Mouse (Mus musculus) adrenal gland, postnatal 25 days (tissue): ENCODE measurements around the gene Cck. TPM values are rescaled to one million over a fixed set of nuclear protein-coding genes. Genes with fewer than 3 reads are reported as not detected.

Source experiments
- DNase-seq: peaks from one replicate; pipeline ENCODE4 v3.0.0; 2021; ENCODE audit warnings: mixed read lengths
- long read RNA-seq: library from polyadenylated mRNA; stranded (forward); transcript quantifications from one replicate; pipeline ENCODE4 v2.0.0, GENCODE M21; 2021
- total RNA-seq: library from RNA; stranded (reverse); gene quantifications from 2 replicates; pipeline ENCODE4 v1.2.3, GENCODE M21; 2021

Gene Cck
- not detected in 2 replicates for total RNA-seq
- long read RNA-seq, partial matches to known transcripts, result 0 of 1 reads
- long read RNA-seq, other reads (novel, unspliced or antisense), result 1 of 1 reads

DNA sequence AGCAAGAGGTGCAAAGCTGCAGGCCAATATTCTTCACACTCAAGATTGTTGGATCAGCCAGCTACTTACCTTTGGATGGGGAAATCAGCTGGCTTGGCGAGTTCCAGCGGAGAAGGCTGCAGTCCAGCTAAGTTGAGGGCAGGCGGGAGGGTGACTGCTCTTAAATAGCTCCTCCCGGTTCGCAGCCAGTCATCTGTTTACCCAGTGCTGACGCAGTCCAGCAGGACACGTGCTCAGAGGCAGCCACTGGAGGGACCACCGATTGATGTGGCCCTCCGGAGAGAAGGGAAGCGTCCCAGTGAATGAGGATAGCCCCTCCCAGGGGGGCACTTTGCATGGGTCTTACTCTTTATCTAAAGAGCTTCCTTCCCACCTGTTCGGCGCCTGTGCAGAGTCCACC, at the start of gene Cck:
TSS of gene Cck (minus strand) at position 166 of the 400 bp plus-strand sequence.
- DNase-seq, result peak; percentile 12

DNA sequence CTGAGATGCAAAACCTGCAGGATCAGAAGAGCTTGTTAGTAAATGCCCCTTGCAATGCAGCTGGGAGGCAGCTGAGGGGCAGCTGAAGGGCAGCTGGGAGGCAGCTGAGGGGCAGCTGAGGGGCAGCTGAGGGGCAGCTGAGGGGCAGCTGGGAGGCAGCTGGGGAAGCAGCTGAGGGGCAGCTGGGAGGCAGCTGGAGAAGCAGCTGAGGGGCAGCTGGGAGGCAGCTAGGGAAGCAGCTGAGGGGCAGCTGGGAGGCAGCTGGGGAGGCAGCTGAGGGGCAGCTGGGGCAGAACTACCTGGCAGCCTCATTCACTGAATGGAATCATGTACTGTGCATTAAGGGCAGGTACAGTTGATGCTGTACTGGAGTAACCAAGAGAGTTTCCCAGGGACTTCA, 46.0 kb upstream of the Cck start:
- DNase-seq, result no peak

DNA sequence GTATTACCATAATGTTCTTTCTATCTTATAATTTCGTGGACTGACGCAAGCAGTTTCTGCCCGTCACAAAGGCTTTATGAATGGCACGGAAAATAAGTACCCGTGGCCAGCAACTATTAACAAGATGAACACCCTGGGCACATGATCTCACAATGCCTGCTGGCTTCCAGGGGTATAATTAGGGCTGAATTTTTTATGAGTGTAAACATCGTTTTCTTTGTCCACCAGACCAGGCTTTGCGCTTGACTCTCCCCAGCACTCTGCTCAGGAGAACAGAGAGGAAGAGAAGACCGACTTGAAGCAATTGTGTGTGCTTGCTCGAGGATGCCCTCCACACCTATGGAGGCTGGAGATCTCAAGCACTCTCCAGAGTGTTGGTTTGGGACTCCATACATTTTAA, 37.1 kb upstream of the Cck start:
- DNase-seq, result no peak

DNA sequence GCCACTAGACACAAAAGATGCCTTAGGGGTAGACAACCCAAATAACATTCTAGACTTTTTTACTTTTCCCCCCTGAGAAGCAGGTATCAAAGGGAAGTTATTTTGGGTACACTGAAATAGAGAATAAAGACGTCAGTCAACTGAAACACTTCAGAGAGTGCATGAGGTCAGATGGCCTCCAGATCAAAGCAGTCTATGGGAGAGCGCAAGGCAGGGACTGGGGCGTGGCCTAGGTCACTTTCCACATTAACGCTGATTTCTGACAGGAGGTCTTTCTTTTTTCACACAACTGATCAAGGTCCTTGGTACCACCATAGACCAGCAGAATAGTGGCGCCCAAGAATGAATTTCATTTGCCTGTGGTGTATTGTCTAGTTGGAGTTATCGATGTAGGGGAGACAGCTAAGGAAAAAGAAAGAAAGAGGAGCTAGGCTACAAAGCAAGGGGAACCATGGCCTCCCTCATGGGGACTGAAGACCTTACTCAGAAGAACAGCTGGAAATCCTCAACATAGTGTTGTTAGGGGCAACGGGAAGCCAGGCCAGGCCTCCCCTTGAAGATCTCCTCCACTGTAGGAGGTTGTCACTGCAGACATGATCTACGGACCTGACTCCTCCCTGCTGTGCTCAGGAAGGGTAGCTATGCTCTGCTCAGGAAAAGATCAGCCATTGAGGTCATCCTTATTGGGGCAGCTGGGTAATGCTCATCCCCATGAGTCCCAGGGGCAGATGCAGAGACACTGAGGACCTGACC, 33.3 kb upstream of the Cck start:
- no peak for DNase-seq

DNA sequence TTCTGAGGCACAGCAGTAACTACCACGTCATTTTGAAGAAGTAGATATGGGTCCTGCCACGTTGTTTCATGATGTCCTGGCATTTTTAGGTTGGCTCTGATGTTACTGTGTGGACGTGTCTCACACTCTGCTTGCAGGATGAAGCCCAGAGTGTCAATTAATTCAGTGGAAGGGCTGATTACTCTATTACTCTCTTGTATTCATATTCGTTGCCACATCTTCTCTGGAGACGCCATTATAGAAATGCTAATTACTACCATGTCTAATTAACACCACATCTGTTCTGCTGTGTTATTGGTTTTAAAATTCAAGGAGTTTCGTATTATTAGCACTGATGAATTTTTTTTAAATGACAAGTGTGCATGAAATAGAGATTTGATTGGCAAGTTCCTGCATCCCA, 30.7 kb upstream of the Cck start:
- no peak for DNase-seq

DNA sequence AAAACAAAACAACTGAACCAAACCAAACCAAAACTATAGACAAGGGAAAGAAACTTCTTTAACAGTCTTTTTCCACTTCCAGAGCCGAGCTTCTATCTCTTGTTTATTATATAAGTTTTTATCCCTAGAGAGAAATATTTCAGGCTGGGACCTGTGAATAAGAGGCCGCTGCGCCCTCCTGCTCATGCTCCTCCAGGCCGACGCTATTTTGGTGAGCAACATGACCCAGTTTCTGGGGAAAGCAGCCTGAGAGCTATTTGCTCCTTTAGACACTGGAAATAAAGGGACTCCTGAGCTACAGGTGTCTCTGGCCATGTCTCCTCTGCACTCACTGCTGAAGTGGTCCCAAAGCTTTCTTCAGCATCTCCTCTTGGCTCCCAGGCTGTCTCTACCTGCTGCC, 24.6 kb upstream of the Cck start:
- DNase-seq, result no peak

DNA sequence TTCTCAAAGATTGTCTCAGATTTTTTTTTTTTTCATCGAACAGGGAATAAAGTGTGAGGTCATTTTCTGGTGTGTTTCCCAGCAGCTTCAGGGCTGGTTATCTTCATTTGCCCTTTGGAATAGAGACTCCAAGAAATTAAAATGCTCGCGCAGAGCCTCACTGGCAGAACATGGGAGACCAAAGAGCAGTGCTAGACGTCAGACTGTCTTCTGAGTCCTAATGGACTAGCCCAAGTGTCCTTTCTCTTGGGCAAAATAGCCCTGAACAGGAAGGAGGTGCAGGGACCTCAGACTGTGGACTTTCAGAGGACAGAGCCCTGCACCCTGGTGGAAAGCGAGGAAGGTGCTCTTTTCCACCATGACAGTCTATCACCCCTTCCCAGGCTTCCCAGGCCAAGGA, 19.0 kb upstream of the Cck start:
- DNase-seq, result no peak

DNA sequence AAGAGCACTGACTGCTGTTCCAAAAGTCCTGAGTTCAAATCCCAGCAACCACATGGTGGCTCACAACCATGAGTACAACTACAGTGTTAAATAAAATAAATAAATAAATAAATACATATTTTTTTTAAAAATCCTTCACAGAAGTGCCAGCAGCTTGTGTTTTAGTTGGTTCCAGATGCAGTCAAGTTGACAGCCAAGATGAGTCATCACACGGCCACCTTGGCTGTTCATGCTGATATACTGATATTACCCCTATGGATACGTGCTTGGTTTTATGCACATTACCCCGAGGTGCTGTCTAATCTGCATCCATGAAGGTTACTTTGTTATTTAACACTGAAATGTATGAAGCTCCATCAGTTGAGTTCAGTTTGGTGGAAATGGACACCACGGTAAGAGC, 16.4 kb upstream of the Cck start:
- DNase-seq, result no peak

DNA sequence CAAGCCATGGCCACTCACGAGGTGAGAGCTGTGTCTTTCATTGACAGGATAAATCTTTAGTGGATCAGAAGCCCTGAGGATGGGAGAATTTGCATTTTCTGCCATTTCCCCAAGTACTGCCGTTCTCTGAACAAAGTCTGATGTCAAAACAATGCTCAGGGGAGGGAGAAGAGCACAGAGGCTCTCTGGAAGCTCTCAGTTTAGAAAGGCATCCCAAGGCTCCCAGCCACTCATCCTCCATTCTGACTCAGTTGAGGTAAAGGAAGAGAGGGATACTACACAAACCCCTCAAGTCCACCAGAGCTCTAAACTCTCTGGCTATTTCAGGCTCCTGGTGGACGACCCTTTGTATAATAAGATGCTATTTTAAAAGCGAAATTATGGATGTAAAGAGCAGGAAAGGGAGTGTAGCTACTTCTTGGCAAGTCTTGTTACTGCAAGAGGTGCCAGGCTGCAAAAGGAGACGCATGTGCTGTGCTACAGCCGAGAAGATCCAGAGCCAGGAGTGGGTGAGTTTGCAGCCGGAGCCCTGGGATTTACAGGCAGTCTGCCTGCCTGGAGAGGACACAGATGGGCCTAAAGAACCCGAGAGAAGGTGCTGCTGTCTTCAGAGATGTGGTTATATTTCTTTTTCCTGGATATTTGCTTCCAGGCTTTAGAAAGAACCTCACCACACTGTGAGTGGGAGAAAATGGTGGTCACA, 11.1 kb upstream of the Cck start:
- DNase-seq, result no peak

DNA sequence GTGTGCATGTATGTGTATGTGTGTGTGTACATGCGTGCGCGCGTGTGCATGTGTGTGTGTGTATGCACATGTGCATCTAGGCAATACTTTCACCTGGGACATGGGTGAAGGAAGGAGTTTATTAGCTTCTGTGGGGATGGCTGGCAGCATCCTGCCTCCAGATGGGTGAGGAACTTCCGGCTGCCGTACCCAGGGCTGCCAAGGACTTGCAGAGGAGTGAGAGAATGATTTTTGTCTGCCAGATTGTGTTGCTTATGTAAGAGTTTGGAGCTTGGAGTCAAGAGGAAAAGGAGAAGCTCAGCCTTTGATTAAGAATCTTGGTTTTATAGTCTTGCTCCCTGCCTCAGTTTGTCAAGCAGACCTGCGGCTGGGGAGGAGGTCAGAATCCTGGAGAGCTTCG, 9.9 kb upstream of the Cck start:
- no peak for DNase-seq

DNA sequence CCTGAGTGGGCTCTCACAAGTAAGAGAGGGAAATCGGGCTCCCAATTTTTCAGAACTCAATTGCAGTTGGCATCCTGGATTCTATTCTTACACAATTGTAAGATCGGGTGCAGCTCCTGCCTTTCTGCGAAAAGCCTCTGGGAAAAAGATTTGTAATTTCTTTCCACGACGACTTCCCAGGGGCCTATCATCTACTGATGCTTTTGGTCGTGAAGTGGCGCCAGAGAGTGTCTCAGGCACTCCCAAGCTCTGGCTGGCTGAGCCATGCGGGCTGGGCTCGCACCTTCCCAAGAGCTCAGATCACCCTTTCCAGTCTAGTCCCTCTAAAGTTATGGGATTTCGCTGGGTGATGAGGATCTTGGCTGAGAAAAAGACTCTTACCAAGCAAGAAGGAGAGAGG, 608 bp upstream of the Cck start:
- no peak for DNase-seq

DNA sequence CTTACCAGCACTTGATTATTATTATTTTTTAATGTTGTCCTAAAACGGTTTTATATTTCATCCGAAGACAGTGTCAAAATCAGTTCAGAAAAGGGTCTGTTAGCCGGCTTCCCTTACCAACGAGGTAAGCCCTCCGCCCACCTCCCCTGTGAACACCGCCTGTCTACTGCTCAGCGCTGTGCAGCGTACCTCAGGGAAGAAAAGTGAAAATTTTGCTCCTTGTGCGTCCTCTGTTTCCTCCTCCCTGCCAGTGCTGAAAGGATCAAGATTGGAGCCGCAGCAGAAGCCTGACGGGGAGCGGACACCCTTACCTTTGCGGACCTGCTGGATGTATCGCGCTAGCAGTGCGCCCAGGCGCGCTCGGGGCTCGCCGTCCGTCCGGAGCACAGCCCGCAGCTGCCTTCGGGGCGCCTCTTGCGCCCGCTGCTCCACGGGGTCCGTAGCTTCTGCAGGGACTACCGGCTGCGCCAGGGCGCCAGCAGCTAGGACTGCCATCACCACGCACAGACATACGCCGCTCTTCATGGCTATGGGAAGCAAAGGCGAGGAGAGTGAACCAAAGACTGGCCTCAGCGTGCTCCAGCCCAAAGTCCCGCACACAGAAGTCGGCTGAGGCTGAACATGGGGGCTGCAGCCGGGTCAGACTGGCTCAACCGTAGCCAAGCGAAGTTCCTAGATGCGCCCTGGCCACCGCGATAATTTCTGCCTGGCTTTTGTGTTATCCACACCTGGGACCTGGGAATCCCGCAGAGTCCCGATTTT, 1.3 kb downstream of the Cck start:
- no peak for DNase-seq

DNA sequence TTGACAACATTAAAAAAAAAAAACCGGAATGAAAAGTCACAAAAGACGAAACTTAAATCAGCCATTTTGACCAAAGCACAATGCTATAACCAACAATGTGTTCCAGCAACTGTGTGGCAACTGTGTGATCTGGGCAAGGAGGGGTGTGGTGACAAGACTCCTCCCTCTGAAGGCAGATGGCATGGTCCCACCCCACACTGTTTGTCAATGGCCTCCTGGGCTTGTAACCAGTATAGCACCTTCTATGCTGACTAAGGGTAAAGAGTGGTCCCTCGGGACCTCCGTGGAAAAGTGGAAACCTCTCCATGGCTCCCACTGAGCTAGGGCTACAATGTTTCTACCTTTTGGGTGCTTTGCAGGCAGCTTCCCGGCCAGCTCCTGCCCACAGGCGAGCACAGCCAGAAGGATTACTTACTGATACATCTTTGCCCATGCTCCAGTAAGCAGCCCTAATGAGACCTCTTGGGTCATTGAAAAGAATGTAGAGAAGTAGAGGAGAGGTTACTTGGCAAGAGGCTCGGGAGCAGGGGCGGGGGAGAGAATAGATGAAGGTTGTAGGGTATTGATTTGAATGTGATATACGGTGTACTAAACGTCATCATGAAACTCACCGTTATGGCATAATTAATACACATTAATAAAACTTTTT, 3.8 kb downstream of the Cck start:
- DNase-seq, result no peak

DNA sequence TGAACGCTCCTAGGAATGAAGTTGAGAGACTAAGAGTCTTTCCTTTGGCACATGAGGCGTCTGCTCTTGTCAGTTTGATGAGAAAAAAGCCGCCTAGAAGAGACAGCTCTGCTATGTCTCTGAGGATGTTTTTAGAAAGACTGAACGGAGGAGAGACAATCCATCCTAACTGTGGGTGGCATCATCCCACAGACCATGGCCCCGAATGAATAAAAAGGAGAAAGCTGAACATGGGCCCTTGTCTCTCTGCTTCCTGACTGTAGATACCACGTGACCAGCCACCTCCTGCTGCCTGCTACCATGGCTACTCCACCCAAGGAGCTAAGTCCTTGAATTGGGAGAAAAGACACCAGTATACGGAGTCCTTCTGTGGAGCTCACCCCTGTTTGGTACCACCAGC, 8.3 kb downstream of the Cck start:
- DNase-seq, result no peak

DNA sequence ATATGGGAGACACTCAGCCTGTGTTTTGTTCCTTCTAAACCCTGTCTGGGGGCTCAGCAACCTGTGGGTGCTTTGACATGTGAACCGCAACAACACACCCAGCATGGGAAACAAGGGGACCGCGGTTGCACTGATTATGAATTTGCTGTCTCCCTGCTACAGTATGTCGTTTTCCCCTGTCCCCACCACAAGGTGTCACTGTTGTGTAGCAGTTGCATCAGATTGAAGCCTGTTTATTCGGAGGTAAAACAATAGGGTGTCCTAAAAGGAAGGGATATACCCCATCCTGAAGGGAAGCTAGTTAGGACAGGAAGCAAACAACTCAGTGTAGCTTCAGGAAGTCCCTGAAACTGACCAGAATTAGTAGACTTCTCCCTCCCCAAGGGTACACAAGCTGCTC, 16.0 kb downstream of the Cck start:
- peak; percentile 50 for DNase-seq

DNA sequence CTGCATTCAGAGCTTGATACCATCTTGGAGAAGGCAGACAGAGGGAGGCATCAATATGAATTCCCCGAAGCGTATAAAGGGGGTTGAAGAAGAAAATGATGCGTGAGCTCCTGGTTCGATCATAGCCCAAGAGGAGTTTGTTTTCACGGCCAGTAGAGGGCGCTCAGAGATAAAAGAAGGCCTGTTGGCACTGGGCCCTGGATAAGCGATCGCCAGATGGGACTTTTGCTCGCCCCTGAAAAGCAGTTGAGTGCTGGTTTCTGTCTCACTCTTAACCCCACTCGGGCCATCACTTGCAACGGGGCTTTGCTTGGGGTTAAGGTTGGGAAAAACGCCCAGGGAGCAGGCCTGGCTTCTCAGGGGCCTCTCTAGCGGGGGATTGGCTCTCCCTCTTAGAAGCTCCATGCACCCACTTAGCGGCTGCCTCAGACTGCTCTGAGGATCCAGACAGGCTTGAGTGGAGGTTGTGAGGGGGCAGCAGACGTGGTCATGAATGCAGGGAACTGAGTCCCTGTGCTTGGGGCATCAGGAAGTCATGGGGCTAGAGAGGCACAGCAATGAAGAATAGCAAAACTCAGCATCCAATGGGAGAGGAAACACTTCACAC, 18.1 kb downstream of the Cck start:
- peak; percentile 60 for DNase-seq

DNA sequence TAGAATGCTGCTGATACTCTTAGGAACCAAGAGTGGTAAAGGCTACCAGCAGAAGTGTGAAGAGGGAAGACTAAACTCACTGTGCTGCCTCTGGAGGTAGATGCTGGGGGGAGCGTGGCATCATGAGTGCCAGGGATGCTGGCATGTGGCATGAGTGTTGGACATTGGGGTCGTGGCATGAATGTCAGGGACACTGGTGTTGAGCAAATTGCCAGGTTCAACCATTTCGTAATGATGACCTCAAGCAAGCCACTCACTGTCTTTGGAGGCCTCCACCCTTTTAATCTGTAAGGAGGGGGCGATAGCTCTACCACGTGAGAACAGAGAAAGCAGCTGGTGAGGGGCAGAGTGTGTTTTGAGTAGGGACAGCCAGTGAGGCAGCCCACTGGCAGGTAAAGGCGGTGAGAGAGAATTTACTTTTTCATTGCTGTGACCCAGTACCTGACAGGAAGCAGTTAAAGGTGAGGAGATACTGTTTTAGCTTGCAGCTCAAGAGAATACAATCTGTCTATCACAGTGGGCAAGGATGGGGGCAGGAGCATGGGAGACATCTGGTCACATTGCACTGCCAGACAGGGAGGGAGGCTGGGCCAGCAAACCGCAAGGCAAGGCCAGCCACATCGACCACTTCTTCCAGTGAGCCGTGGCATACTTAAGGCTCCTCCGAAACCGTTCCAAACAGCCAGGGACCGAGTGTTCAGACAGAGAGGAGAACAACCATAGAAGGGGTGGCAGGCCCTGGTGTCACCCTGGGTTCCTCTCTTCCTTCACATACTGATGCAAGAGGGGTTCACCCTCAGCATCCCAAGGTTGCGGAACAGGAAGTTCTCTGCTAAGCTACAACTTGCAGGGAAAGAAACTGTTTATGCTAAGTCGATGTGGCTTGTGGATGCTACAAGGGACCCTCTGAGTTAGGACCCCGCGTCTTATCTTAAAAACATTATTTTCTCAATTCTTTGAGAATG, 19.7 kb downstream of the Cck start:
- no peak for DNase-seq

DNA sequence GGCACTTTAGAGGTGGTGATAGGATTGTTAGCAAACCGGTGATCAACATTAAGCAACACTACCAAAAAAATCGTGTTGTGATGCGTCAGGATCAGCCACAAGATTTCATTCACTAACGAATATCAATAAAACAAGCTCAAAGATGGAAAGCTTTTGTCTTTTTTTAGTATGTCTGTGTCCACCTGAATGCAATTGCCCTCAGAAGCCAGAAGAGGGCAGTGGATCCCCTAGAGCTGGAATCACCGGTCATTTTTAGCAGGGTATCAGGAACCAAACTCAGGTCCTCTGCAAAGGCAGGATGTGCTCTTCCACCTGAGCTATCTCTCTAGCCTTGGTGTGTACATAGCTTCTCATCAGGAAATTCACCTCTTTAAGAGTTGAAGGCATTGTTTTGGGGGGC, 20.7 kb downstream of the Cck start:
- no peak for DNase-seq

DNA sequence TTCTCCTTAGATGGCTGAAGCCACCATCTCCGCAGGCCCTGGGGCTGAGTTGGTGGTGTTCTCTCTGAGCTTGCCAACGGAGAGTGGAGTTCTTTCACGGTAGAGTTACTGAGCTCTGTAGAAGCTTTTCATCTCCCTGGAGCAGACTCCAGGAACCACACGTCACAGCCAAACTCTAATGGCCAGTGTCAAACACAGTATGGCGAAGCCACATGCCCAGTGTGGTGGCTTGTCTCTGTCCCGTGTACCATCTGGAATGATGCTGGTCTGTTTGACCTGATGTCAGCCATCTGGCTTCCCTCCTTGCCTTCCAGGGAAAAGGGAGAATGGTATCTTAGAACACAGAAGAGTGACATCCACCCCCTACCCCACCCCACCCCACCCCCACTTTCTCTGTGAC, 25.8 kb downstream of the Cck start:
- DNase-seq, result no peak

DNA sequence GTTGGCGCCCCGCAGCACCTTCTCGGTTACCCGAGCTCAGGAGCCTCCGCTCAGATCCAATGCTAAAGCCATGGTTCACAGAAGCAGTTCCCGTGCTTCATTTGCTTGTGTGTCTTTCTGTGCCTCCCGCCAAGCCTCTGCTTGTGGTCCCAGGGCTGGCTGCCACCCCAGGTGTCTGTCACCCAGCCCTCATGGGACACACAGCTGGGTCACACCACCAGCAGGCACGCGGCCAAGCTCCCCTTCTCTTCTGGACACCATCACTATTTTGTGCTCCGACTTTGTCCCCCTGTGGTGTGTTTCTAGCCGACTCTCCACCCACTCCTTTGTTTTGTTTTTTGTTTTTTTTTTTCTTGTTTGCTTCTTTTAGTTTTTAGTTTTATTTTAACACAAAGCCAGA, 28.0 kb downstream of the Cck start:
- no peak for DNase-seq

DNA sequence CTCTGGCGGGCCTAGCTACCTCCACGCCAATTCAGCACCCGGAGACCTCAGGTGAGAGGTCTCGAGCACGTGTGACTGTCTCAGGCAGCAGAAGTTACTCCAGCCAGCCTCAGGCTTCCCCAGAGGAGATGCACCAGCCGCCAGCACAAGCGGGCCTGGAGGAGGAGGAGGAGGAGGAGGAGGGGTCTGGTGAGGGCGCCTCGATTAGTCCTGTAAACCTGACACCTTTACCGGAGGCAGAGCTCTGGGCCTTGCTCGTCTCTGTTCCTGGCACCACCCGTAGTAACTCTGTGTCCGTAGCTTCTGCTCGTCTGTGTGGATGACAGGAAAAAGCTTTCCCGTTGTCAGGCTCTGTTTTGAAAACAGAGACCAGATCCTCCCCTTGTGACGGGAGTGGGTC, 35.0 kb downstream of the Cck start:
- DNase-seq, result no peak
